Mouse (Mus musculus) adrenal gland, postnatal 10 days (tissue): ENCODE results near the gene Cst7. TPM values are rescaled to one million over a fixed set of nuclear protein-coding genes. Genes with fewer than 3 reads are reported as not detected.
"Not testable (repeated sequence)": the region's sequence is repeated elsewhere in the genome, so short reads cannot be mapped to it uniquely, and the experiment has no call there.

ENCODE experiments used
- DNase-seq: peaks from one replicate; pipeline ENCODE4 v3.0.0; 2021; ENCODE audit warnings: mixed read lengths
- long read RNA-seq, 2 experiments: library from polyadenylated mRNA; stranded (forward); transcript quantifications; one replicate each; pipeline ENCODE4 v2.0.0; 2021
- total RNA-seq, 2 experiments: library from RNA; stranded (reverse); gene quantifications; 2 replicates each; pipeline ENCODE4 v1.2.3; 2021

Cst7 gene
- 1 to 10 TPM in 1 of 2 experiments, under 1 TPM in 1; 0.30 to 1.1 TPM for total RNA-seq
- long read RNA-seq, experiment 1 = 0 reads
- long read RNA-seq, experiment 2, partial matches to known transcripts = 0 of 1 reads
- long read RNA-seq, experiment 2, other reads (novel, unspliced or antisense) = 0 of 1 reads

DNA sequence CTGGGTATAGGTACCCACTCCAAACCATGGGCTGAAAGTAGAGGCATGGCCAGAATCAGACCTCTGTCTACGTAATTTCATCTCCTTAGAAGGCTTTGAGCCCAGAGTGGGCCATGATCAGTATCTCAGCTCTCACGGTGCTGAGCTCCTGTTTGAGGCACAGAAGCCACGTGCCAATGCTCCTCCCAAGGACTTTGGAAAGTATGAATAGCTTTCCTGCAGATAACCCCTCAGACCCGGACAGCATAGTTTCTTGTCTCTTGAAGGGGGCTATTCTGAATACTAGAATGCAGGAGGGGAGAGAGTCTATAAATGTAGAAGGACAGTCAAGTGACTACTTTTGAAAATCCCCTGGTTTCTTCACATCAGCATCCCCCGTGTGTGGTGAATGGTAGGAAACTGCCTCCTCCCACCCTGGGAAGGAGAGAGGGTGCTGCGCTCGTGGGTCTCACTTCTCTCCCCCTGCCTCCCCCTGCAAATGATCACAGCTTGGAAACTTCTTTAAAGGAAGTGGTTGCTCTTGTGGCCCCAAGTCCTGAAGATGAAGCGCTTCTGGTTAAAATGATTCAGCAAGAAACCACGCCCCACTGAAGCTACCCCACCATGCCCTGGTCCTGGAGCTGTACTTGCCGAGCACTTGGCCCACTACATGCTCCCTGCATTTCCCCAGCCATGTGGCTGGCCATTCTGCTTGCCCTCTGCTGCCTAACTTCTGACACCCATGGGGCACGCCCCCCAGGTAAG lies at the start of gene Cst7:
TSS of gene Cst7 (plus strand) at position 569 of the 744 bp plus-strand sequence.
- no peak for DNase-seq

DNA sequence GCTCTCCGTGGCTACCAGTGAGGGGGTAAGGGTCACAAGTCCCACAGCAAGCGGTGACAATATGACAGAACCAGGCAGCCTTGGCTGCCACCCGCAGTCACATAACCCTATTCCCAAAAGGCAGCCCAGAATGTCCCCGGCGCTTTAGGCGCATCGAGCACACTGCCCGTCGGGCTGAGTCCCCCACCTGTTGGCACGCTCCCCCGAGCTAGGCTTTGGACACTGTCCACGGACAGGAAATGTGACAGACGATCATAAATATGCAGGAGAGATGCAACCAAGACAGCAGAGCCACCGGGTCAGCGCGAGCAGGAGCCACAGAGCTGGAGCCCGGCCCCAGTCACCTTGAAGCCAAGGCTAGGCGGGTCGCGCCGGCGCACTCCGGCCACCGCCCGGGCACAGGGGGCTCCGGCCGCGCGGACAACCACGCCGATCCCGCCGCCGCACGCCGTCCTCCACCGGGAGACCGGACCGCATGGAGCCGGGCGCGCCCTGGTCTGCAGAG lies 44.5 kb upstream of the Cst7 start:
- DNase-seq = peak; percentile 29

DNA sequence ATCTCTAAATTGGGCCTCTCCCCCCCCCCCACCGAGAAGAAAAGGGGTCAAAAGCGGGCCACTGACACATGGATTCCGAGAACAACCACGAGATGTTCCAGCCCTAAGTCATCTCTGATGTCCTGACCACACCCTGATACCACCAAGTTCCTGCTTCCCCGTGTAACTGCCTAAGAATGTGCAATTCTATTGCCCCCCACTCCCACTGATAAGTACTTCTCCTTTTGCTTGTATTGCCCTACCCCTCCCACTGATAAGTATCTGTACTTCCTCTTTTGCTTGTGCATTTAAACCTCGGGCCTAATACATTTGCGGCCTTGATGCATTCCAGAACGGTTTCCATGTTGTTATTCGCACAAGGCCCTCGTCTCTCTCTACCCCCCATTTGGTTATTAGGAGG lies 20.6 kb upstream of the Cst7 start:
- not testable (repeated sequence) for DNase-seq

DNA sequence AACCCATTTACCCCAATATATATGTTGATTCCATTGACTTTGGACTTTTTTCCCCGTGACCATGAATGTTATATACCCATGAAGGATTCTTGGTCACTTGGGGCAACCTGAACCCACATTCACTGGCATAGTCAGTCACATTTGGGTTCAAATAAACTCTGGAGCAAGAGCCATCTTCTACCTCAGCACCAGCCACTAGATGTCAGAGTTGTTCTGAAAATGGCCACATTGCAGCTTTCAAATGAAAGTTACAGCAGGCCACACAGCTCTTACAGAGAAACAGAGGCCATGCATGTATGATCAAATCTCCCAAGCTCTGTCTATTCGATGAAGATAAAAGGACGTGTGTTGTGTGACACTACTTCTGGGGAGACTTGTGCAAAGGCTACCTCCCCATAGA lies 11.6 kb upstream of the Cst7 start:
- DNase-seq = peak; percentile 41

DNA sequence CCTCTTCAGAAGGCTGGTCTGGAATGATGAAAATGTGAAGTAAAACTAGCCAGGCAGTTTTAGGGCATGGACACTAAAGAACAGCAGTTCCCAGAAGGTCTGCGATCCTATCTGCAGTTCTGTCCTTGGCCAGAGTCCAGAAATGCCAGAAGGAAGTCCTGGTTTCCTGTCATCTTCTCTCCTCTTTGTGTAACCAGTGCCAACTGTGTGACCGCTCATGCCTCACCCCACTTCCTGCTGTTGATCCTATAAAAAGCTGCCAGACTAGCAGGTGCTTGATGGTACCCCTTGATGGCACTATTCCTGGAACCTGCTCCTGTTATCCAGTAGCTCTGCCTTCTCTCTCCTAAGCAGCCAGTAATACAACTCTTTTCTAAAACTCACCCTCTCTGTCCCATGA lies 3.2 kb upstream of the Cst7 start:
- no peak for DNase-seq

DNA sequence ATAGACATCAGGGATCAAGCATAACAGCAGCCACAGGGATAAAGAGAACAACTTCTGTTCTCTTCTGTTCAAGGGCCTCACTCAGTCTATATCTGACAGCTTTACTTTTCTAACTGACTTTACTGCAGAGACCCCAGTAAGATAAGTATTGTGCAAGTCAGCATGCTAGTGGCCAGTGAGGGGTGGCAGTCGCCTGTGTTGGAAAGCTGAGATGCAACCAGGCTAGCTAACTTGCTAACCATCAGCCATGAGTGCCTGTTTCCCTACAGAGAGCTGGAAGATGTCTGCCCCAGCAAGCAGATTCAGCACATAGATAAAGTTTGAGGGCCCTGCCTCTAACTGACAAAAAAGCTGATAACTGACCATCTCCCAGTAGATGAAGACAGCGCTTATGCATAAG lies 546 bp downstream of the Cst7 start:
- DNase-seq = no peak

DNA sequence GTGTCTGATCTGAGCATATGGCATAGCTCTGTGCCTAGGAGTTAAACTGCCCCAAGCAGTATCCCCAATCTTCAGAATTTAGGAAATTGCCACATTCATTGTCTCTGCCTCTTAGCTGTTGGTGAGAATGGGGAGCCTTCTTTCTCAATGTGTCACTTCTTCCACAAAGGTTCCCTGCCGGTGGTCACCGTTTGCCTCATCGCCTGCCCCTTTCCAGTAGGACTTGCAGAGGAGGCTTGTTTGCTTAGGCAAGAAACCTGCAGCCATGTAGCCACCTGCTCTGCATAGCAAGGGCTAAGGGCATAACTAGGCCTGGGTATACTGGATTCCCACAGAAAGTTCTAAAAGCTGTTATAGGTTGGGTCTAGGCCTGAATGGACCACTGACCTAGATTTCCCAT lies 2.2 kb downstream of the Cst7 start:
- DNase-seq = no peak

DNA sequence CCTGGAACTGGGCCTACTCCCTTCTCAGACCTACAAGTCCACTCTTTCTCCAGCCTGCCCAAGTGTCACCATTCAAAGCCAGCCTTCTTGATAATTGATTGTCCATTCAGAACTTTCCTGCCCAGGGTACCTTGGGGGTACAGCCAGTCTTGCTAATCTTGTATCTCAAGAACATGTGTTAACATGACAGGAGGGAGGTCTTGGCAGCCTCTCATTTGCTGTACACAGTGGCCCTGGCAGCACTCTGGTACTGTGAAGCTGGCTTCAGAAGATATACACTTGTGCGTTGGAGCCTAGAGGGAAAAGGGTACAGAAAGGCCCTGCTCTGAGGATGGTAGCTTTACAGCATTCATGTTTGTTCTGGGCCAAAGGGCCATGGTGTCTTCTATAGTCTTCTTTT lies 6.0 kb downstream of the Cst7 start:
- no peak for DNase-seq

DNA sequence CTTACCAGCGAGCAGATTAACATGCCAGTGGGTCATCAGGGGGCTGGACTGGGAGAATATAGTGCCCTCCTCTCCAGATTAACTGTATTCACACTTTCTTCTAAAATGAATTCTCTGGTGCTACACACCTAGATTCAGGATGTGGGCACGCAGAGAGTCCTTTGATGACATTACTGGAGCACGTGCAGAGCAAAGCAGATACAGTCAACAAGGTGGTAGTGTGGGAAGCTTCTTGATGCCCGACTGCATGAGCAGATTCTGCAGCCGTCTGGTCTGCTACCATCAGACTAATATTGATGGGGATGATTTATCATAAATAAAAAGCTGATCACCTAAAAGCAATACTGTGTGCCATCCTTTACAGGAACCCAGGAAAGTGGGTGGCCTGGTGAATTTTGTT lies 8.4 kb downstream of the Cst7 start:
- no peak for DNase-seq

DNA sequence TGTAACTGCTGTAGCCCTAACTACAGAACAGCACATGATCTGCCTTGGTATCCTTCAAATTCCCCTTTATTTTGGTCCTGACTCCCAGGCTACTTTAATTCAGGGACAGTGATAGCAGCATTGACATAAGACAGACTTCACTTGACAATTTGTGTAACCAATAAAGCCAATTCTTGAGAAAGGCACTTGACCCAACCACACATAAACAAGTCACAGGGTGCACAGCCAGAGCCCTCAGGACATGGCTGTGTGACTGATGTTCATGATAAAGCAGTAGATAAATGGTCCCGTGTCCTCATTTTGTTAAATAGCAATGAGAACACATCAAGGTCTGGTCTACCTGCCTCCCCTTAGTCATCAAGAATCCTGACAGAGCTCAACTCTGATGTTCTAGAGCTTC lies 9.4 kb downstream of the Cst7 start:
- no peak for DNase-seq

DNA sequence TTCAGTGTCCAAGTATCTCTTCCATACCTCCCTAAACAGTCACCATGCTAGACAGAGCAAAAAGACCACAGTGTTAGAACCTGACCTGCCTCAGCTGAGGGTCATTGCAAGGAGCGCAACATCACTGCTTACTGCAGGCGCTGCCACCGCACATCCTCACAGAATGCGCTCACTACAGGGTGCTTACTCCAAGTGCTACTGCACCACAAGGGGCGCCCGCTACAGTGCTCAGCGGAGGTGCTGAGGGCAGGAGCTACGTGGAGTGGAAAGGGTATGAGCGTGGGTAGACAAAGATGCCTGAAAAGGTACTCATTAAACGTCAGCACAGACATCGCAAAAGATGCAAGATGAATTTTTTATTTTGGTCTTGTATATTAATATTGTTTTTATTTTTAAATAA lies 18.9 kb downstream of the Cst7 start:
- no peak for DNase-seq

DNA sequence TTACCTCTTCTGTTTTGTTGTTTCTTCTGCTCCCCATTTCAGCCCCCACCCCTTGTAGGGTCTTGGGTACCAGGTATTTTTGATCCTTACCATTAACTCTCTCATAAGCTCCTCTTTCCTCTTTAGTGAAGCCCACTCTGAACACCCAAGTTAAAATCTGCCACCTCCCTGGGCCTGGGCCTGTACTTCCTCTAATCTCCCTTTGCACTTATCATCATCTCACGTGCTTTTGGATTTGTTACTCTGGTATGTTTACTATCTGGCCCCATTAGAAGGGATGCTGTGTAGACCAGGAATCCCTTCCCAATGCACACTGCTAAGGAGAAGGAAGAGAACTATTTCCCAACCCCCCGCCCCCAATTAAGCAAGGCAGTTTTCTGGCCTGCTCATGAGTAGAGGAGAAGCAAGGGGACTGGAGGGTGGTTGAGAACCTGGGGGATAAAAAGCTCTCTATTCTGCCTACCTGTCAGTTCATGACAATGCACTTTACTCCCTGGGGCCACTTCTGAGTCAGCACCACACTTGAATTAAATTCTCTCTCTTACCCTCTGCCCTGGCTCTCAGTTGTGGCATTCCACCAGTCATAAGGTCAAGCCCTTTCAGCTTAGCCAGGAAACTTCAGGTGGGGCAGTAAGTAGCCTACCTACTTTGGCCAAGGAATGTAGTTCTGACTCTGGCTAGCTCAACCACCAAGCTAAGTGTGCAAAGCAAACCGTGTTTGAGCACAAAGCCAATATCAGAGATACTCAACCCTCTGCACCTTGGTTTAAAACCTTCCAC lies 25.4 kb downstream of the Cst7 start:
- no peak for DNase-seq

DNA sequence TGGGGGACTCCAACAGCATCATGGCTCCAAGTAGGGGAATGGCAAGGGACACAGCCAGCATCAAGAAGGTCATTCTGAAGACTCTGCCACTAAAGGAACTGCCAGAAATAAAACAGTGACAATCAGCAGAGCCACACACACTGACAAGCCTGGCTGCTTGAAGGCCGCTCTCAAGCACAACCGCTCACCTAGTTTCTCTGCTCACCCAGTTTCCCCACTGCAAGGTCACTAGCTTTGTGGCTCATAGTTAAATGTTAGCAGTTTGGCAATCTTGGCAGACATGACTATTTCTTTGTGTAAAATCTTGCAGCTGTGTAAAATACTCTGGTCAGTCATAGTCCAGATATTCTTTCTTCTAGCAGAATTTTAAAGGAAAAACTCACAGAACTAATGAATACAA lies 30.0 kb downstream of the Cst7 start:
- DNase-seq = peak; percentile 60

DNA sequence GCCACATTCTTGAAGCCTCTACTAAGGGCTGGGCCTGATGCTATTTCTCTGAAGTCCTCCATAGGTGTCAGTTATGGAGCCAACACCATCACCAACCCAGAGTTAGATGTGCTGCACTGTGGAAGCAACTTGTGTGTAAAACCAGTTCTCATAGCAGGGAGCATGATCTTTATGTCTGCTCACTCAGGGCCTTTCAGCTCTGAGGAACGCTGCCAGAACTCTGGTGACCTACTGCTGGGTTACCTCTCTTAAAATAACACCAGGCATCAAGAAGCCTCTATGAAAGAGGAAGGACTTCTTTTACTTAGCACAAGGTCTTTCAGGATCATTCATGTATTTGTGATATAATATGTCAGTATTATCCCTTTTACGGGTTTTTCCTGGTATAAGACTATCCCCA lies 32.0 kb downstream of the Cst7 start:
- DNase-seq = peak; percentile 42

DNA sequence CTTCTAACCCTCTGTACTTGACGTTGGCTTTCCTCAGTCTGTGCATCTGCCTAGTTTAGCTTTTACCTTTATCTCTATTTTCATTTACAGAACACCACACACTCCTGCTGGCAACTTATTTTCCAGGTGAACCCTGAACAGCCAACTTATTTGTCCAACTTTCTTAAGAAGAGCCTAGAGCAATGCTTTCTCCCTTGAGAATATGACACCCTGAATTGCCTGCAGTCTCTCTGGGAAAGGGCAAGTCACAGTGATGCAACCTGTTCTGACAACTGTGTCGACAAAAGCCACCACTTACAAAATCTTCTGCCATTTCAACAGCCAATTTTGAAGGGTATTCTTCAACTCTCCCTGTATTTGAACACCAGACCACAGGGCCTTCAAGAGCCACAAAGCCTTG lies 34.6 kb downstream of the Cst7 start:
- peak; percentile 13 for DNase-seq

DNA sequence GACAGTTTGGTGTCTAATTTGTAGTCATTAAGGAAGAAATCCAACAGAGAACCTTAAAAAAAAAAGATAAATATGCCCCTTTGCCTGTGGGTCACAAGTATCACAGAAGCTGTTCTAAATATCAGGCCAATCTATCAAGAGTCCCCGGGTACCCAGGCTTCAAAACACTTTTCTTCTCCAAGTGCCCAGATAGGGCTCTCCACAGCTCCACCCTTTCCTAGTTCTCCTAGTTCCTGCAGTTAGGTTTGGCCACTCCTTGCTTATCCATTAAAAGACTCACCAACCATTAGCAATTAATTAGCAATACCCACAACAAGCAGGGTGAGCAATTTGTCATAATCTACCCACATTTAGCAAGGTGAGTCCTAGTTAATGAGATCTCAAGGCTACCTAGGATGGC lies 36.9 kb downstream of the Cst7 start:
- DNase-seq = no peak

DNA sequence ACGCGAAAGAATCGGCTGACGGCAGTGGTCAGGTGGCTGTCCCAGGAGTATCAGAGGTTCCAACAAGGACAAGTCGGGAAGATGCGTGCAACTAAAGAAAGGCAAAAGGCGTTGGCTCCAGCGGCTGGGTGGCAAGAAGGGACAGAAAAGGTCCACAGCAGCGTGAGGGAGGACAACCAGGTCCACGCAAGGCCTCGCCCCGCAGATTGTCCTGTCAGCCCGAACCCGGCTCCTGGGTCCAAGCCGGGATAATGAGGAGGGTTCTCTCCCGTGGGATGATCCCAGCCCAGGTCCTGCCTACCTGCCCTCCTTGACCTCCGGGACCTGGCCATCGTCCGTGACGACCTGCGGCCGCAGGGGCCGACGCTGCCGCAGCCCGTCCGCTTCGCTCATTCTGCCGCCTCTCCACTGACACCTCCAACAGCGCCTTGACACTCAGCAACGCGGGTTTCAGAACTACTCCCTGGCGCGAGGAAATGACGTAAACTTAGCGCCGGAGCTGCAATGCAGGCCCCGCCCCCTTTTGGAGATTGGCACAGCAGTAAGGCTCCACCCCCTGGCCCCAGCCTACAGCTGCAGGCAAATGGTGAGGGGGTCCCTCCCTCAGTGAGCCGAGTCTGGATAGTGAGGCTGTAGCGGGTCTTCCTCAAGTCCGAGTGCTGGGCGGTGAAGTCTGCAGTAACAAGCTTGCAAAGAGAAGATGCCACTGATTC lies 38.0 kb downstream of the Cst7 start, which contains the start of gene Apmap:
TSS of gene Apmap (minus strand) at position 481 of the 713 bp plus-strand sequence.
- DNase-seq = peak; percentile 98

DNA sequence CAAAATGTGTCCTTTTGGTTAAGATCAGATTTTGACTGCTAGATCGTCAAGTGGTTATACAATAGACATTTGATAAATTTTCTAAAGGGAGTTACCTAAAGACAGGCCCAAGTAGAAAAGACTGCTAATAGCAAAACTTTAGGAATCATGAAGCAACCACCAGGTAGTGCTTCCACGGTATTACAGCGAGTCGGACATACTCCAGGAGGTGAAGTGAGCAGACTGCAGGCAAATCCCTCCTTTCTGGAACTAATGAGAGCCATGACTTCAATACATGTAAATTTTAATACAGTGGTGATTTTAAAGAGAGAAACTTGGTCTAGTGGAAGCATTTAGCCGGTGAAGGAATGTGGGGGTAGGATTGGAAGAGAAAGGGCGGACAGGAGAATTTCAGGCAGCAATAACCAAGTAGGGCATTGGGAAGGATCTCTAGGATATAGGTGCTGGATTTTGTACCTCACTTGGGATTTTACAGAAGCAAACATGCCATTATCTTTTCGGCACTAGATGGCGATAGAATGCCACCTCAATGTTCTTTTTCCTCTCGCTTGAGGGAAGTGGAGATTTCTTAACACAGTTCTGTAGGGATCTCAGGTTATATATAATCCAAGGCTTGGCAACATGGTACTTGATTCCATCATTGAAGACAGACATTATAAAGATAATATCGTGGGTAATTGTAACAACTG lies 38.8 kb downstream of the Cst7 start:
- DNase-seq = peak; percentile 70

DNA sequence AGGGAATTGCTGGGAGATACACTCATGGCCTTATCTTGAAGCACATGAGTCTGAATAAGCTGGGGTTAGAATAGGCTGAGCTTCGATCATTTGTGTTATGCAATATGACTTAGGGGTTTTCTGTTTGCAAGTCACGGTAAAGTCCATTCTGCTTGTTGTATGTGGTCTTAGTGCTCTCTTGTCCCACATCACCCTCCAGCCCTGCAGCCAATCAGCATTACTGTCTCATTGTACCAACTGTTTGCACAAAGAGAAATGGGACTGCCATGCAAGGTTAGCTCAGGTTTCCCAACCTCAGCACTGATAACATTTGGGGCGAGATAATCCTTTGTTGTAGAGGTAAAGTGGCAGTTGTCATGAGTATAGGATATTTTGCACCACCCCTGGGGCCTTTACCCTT lies 39.9 kb downstream of the Cst7 start:
- DNase-seq = no peak

DNA sequence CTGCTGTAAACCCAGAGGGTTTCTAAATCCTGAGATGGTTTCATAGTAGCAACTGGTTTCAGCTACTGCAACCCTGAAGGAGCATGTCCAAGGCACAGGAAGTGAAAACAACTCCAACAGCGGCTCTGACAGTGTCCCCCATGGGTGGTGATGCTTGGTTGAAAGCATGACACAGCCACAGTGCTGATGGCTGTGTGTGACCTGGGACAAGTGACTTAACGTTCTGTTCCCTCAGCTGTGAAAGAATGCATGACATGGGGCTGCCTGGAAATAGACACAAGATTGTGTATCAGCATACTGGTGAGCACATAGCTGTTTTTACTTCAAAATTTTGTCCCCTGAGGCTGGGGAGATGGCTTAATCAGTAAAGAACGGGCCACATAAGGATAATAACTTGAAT lies 51.5 kb downstream of the Cst7 start:
- no peak for DNase-seq

DNA sequence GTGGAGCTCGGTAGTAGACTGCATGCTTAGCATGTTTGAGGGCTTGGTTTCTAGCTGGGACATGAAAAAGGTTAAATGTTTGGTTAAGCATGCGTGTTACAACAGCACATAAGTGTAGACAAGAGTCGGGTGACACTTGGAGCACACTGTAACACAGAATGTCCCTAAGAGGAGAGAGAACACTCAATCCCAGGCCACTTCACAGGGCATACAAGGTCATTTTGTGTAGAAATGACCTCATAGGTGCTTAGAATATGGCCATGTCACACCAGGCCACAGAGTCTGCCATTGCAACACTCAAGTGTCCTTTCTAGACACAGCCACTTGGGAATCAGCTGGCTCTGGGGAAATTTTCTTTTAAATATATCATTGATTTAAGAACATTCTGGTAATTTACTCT lies 53.7 kb downstream of the Cst7 start:
- DNase-seq = no peak

DNA sequence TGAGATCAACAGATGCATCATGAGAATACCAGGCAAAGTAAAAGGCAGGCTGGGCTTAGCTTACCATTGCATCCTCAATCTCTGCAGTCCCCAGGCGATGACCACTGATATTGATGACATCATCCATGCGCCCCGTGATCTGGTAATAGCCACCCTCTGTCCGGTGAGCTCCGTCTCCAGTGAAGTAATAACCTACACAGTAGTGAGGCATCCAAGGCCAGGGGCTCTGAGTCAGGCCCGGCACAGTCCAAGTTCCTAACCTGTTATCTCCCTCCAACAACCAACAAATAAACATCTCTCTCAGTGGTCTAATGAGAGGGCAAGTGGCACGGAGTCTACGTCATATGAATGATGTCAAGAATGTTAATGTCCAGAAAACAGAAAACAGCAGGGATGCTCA lies 54.7 kb downstream of the Cst7 start:
- peak; percentile 40 for DNase-seq
